Mouse (Mus musculus) lung, embryonic 15.5 days (tissue): Measurements from ENCODE around the gene Cct3. TPM values are rescaled to one million over a fixed set of nuclear protein-coding genes. Genes with fewer than 3 reads are reported as not detected.
"Not testable (repeated sequence)": the region's sequence is repeated elsewhere in the genome, so short reads cannot be mapped to it uniquely, and the experiment has no call there.

Experiments used
- ATAC-seq: fragments of 200-750 bp; cut with Nextera tagmentation; 2 replicates; pipeline ENCODE4 v1.8.0; 2017; ENCODE audit warnings: moderate number of reproducible peaks, borderline replicate concordance; ENCODE audit not compliant: low FRiP score, low TSS enrichment; ENCODE audit errors: extremely low read depth
- H3K27ac ChIP-seq: fragments of 300-500 bp; sonication (generic); 2 replicates; pipeline ENCODE4 v1.5.1; 2015; ENCODE audit warnings: moderate library complexity, mild to moderate bottlenecking, inconsistent platforms
- H3K27me3 ChIP-seq: fragments of 300-500 bp; sonication (generic); 2 replicates; pipeline ENCODE4 v1.6.1; 2015; ENCODE audit warnings: inconsistent platforms
- H3K36me3 ChIP-seq: fragments of 300-500 bp; sonication (generic); 2 replicates; pipeline ENCODE4 v1.6.1; 2015; ENCODE audit warnings: inconsistent platforms
- H3K4me1 ChIP-seq: fragments of 300-500 bp; sonication (generic); 2 replicates; pipeline ENCODE4 v1.6.1; 2015; ENCODE audit warnings: inconsistent platforms
- H3K4me2 ChIP-seq: fragments of 300-500 bp; sonication (generic); 2 replicates; pipeline ENCODE4 v1.6.1; 2015; ENCODE audit warnings: inconsistent platforms, mild to moderate bottlenecking, moderate library complexity
- H3K4me3 ChIP-seq: fragments of 300-500 bp; sonication (generic); 2 replicates; pipeline ENCODE4 v1.5.1; 2015; ENCODE audit warnings: mild to moderate bottlenecking, inconsistent platforms
- H3K9ac ChIP-seq: fragments of 300-500 bp; sonication (generic); 2 replicates; pipeline ENCODE4 v1.6.1; 2015; ENCODE audit warnings: inconsistent platforms
- H3K9me3 ChIP-seq: fragments of 300-500 bp; sonication (generic); 2 replicates; pipeline ENCODE4 v1.6.1; 2016; ENCODE audit warnings: inconsistent platforms
- WGBS: fragments of 180-500 bp; shearing (Covaris S2); methylation state at CpG from one replicate; pipeline ENCODE4 v1.1.7; 2015; 5-methylcytosine and 5-hydroxymethylcytosine counted together
- polyA plus RNA-seq: library from polyadenylated mRNA; unstranded; fragments of >200 nt; fragmentation: Nextera tagmentation; extraction: Ambion mirVana; gene quantifications from 2 replicates; pipeline ENCODE4 v1.2.1, GENCODE M21; 2015

The Cct3 gene
- polyA plus RNA-seq, 1 experiment from 2014 or later: 525 TPM

DNA sequence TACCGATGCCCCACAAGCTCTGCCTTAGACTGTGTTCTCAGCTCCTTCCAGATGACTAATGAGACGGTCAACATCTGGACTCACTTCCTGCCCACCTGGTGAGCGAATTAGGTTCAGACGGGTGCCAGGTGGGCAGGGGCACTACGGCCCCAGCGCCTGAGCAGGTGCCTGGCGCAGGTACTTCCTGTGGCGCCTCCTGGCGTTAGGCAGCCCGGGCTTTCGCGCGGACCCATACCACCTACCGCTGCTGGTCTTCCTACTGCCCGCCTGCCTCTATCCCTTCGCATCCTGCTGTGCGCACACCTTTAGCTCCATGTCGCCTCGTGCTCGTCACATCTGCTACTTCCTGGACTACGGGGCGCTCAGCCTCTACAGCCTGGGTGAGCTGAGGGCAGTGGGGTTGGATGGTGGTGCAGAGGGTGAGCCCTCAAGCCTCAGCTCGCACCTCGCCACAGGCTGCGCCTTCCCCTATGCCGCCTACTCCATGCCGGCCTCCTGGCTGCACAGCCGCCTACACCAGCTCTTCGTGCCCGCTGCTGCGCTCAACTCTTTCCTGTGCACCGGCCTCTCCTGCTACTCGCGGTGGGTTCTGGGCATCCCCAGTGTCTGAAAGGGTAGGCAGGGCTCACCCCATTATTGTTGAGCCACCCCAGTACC is 68.9 kb downstream of the Cct3 start:
- WGBS: 36% methylated on average over 34 of the region's 34 CpGs
- Histone ChIP-seq H3K27me3 (peaks cover 13% of the 10 kb centered on the region), H3K36me3 (peaks cover 18% of the 10 kb centered on the region), H3K4me3 (no peak overlapping the region), H3K4me2 (no peak overlapping the region), H3K4me1 (peaks cover 18% of the 10 kb centered on the region), H3K27ac (no peak overlapping the region), H3K9me3 (no peaks in the 10 kb centered on the region; the same call in 1 of the 2 replicates), H3K9ac (no peak overlapping the region)
- no peak for ATAC-seq

DNA sequence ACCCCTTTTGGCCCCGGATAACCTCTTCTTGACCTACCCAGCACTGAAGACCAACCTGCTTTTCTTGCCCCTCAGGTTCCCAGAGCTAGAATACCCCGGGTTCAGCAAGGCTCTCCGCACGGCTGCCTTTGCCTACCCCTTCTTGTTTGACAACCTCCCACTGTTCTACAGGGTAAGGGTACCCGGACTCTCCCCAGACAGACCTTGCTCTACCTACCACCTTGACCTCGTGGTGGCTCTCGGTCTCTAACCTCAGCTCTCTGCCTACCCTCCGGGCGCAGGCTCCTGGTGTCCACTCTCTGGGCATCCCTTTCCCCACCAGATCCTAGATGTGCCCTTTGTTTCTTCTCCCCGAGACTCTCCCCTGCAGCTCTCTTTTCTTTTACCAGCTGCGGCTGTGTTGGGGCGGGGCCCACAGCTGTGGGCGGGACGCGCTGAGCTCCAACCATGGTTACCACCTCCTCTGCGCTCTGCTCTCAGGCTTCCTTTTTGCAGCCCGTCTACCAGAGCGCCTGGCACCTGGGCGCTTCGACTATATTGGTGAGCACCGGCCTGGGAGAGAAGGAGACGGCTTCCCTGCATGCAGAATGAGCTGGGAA is 70.0 kb downstream of the Cct3 start:
- not testable (repeated sequence) for H3K27ac ChIP-seq, H3K9me3 ChIP-seq, H3K9ac ChIP-seq, H3K36me3 ChIP-seq
- ATAC-seq: peak; percentile 61; the same call in 1 of the 2 replicates
- H3K27me3 ChIP-seq: peaks cover 13% of the 10 kb centered on the region
- H3K4me1 ChIP-seq: peaks cover 18% of the 10 kb centered on the region
- WGBS: 9% methylated on average over 21 of the region's 22 CpGs
- peak overlapping the region; percentile 19; the same call in 1 of the 2 replicates for H3K4me3 ChIP-seq
- H3K4me2 ChIP-seq: peak overlapping the region; percentile 49; the same call in 1 of the 2 replicates

DNA sequence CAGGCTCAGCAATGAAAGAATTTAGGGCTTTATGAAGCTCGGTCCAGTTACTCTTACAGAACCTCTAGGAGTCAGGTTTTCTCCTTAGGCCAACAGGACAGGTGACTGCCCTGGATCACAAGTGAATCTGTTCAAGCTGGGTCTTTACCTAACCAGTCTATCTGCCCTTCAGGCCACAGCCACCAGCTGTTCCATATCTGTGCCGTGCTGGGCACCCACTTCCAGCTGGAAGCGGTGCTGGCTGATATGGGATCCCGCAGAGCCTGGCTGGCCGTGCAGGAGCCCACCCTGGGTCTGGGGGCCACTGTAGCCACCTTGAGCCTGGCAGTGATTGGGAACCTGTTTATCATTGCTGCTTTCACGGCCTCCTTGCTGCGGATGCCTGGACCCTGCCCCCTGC is 70.6 kb downstream of the Cct3 start:
- 45% methylated on average over 3 of the region's 7 CpGs for WGBS
- H3K27ac ChIP-seq, H3K36me3 ChIP-seq, ATAC-seq, H3K4me3 ChIP-seq, H3K9me3 ChIP-seq, H3K4me2 ChIP-seq, H3K9ac ChIP-seq: not testable (repeated sequence)
- peaks cover 18% of the 10 kb centered on the region for H3K4me1 ChIP-seq
- H3K27me3 ChIP-seq: peaks cover 13% of the 10 kb centered on the region

DNA sequence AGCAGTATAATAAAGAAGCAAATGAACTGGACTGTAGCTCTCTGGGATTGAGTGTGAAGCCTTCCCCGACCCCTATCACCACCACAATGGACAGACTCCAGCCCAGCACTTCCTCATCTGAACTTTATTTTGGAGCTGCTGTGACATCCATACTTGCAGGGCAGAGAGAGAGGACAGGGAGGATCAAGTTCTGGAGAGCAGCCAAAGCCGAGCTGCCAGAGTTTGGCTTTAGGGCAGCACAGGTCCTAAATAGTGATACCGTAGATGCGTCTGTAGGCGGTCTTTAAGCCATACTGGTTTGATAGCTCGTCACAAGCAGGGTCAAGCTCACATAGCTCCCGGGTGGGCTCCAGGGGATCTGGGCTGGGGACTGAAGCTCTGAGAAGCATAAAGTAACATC is 71.6 kb downstream of the Cct3 start:
- H3K27me3 ChIP-seq: peaks cover 13% of the 10 kb centered on the region
- not testable (repeated sequence) for H3K9ac ChIP-seq, H3K27ac ChIP-seq, H3K4me2 ChIP-seq, H3K36me3 ChIP-seq, ATAC-seq, H3K9me3 ChIP-seq, H3K4me3 ChIP-seq
- peaks cover 17% of the 10 kb centered on the region for H3K4me1 ChIP-seq
- 66% methylated on average over 7 of the region's 7 CpGs for WGBS

Other genes with a start within 250 kb of the Cct3 start
- 199 and 215 TPM in 2 replicates for gene Naxe, start 238.6 kb upstream of the Cct3 start, polyA plus RNA-seq
- not detected in 2 replicates for gene Ttc24, start 218.8 kb upstream of the Cct3 start, polyA plus RNA-seq
- gene Iqgap3, start 215.1 kb upstream of the Cct3 start, polyA plus RNA-seq: 25.2 and 26.6 TPM in 2 replicates
- 16.7 and 20.4 TPM in 2 replicates for gene Mef2d, start 154.7 kb upstream of the Cct3 start, polyA plus RNA-seq
- 0.34 and 0.42 TPM in 2 replicates for gene Rhbg, start 42.4 kb upstream of the Cct3 start, polyA plus RNA-seq
- gene Gm38392, start 9.9 kb upstream of the Cct3 start, polyA plus RNA-seq: 0.23 and 0.35 TPM in 2 replicates
- 10.0 and 12.2 TPM in 2 replicates for gene Tsacc, start 117 bp upstream of the Cct3 start, polyA plus RNA-seq
- gene Glmp, start 27.9 kb downstream of the Cct3 start, polyA plus RNA-seq: 192 and 203 TPM in 2 replicates
- gene Tmem79, start 39.0 kb downstream of the Cct3 start, polyA plus RNA-seq: 7.5 and 9.5 TPM in 2 replicates
- 49.4 and 53.1 TPM in 2 replicates for gene Smg5, start 39.1 kb downstream of the Cct3 start, polyA plus RNA-seq
- gene Paqr6, start 67.5 kb downstream of the Cct3 start, polyA plus RNA-seq: 9.5 and 10.1 TPM in 2 replicates
- gene Bglap3, start 75.6 kb downstream of the Cct3 start, polyA plus RNA-seq: not detected in 2 replicates
- not detected in 2 replicates for gene Bglap2, start 81.6 kb downstream of the Cct3 start, polyA plus RNA-seq
- 0.53 TPM in 1 of 2 replicates, not detected in the other for gene Bglap, start 87.3 kb downstream of the Cct3 start, polyA plus RNA-seq
- gene Pmf1, start 113.2 kb downstream of the Cct3 start, polyA plus RNA-seq: 158 and 164 TPM in 2 replicates
- 13.9 and 14.8 TPM in 2 replicates for gene Slc25a44, start 128.0 kb downstream of the Cct3 start, polyA plus RNA-seq
- gene Sema4a, start 164.1 kb downstream of the Cct3 start, polyA plus RNA-seq: 4.5 and 5.3 TPM in 2 replicates
- gene Lmna, start 212.8 kb downstream of the Cct3 start, polyA plus RNA-seq: 111 and 121 TPM in 2 replicates
- 15.8 and 16.8 TPM in 2 replicates for gene Mex3a, start 235.3 kb downstream of the Cct3 start, polyA plus RNA-seq